Mouse (Mus musculus) central nervous system, embryonic 18 days (tissue): ENCODE results near the gene Gm4302. TPM values are rescaled to one million over a fixed set of nuclear protein-coding genes. Genes with fewer than 3 reads are reported as not detected.

ENCODE experiments used
- polyA plus RNA-seq: library from polyadenylated mRNA; depleted of rRNA; stranded (reverse); fragments of >200 nt; gene quantifications from 2 replicates; pipeline ENCODE4 v1.2.3, GENCODE M21; 2012; rRNA removed

Gm4302 gene
- not detected in 2 replicates for polyA plus RNA-seq

DNA sequence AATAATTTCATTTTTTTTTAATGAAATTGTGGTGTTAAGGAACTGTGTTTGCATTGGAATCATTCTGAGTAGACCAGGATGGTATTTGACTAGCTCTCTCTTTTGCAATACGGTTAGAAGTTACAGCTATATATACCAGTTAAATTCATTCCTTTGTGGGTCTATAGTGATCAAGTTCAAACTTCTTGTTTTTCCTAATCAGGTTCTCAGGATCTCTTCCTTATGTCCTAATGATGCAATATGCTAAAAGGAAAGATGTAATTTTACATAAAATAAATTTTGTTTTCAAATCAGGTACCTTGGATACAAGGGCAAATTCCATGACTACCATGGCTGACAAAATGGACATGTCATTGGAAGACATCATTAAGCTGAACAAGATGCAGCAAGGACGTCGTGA lies at the start of gene Gm4302:
TSS of gene Gm4302 (plus strand) at position 301 of the 400 bp plus-strand sequence.

DNA sequence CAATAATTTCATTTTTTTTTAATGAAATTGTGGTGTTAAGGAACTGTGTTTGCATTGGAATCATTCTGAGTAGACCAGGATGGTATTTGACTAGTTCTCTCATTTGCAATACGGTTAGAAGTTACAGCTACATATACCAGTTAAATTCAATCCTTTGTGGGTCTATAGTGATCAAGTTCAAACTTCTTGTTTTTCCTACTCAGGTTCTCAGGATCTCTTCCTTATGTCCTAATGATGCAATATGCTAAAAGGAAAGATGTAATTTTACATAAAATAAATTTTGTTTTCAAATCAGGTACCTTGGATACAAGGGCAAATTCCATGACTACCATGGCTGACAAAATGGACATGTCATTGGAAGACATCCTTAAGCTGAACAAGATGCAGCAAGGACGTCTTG lies 5.3 kb upstream of the Gm4302 start, which contains the start of gene Gm4301:
TSS of gene Gm4301 (plus strand) at position 301 of the 400 bp plus-strand sequence.

DNA sequence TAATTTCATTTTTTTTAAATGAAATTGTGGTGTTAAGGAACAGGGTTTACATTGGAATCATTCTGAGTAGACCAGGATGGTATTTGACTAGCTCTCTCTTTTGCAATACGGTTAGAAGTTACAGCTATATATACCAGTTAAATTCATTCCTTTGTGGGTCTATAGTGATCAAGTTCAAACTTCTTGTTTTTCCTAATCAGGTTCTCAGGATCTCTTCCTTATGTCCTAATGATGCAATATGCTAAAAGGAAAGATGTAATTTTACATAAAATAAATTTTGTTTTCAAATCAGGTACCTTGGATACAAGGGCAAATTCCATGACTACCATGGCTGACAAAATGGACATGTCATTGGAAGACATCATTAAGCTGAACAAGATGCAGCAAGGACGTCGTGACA lies 5.0 kb downstream of the Gm4302 start, which contains the start of gene Gm4303:
TSS of gene Gm4303 (plus strand) at position 301 of the 400 bp plus-strand sequence.

DNA sequence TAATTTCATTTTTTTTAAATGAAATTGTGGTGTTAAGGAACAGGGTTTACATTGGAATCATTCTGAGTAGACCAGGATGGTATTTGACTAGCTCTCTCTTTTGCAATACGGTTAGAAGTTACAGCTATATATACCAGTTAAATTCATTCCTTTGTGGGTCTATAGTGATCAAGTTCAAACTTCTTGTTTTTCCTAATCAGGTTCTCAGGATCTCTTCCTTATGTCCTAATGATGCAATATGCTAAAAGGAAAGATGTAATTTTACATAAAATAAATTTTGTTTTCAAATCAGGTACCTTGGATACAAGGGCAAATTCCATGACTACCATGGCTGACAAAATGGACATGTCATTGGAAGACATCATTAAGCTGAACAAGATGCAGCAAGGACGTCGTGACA lies 10.2 kb downstream of the Gm4302 start, which contains the start of gene Gm4305:
TSS of gene Gm4305 (plus strand) at position 301 of the 400 bp plus-strand sequence.

DNA sequence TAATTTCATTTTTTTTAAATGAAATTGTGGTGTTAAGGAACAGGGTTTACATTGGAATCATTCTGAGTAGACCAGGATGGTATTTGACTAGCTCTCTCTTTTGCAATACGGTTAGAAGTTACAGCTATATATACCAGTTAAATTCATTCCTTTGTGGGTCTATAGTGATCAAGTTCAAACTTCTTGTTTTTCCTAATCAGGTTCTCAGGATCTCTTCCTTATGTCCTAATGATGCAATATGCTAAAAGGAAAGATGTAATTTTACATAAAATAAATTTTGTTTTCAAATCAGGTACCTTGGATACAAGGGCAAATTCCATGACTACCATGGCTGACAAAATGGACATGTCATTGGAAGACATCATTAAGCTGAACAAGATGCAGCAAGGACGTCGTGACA lies 20.4 kb downstream of the Gm4302 start, which contains the start of gene Gm4307:
TSS of gene Gm4307 (plus strand) at position 301 of the 400 bp plus-strand sequence.

DNA sequence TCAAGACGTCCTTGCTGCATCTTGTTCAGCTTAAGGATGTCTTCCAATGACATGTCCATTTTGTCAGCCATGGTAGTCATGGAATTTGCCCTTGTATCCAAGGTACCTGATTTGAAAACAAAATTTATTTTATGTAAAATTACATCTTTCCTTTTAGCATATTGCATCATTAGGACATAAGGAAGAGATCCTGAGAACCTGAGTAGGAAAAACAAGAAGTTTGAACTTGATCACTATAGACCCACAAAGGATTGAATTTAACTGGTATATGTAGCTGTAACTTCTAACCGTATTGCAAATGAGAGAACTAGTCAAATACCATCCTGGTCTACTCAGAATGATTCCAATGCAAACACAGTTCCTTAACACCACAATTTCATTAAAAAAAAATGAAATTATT lies 41.8 kb downstream of the Gm4302 start, which contains the start of gene Gm4312:
TSS of gene Gm4312 (minus strand) at position 101 of the 400 bp plus-strand sequence.

Other genes starting within 250 kb of the Gm4302 start
- not detected in 2 replicates for gene Gm4301, start 5.2 kb upstream of the Gm4302 start, polyA plus RNA-seq
- gene Gm4303, start 5.1 kb downstream of the Gm4302 start, polyA plus RNA-seq = not detected in 2 replicates
- gene Gm4305, start 10.3 kb downstream of the Gm4302 start, polyA plus RNA-seq = not detected in 2 replicates
- gene Gm4307, start 20.5 kb downstream of the Gm4302 start, polyA plus RNA-seq = not detected in 2 replicates
- not detected in 2 replicates for gene Gm4312, start 41.7 kb downstream of the Gm4302 start, polyA plus RNA-seq
- gene Tmtc3, start 146.5 kb downstream of the Gm4302 start, polyA plus RNA-seq = 8.2 and 9.5 TPM in 2 replicates
- gene Cep290, start 146.7 kb downstream of the Gm4302 start, polyA plus RNA-seq = 5.5 and 6.4 TPM in 2 replicates
- 20.8 and 27.4 TPM in 2 replicates for gene 4930430F08Rik, start 249.6 kb downstream of the Gm4302 start, polyA plus RNA-seq
- 0.05 TPM in 1 of 2 replicates, not detected in the other for gene 1700017N19Rik, start 249.6 kb downstream of the Gm4302 start, polyA plus RNA-seq